Mouse (Mus musculus) kidney, postnatal 0 days (tissue): ENCODE measurements at regions not wholly inside any gene's neighbourhood (a gene's known extent, or its start where the extent isn't known, plus 50 kb on each side); places are given as distances from the start of the nearest gene placed in this dataset.

Experiments
- ATAC-seq: fragments of 200-750 bp; cut with Nextera tagmentation; replicated peaks from 2 replicates; pipeline ENCODE4 v1.8.0; 2017; ENCODE audit warnings: low read depth, moderate number of reproducible peaks, moderate TSS enrichment, moderate library complexity; ENCODE audit not compliant: low FRiP score
- DNase-seq: peaks from one replicate; pipeline ENCODE4 v3.0.0-alpha.2; 2016; ENCODE audit warnings: low spot score
- H3K27ac ChIP-seq: fragments of 300-500 bp; sonication (generic); 2 replicates; pipeline ENCODE4 v1.5.1; 2014; ENCODE audit warnings: mild to moderate bottlenecking
- H3K27me3 ChIP-seq: fragments of 300-500 bp; sonication (generic); 2 replicates; pipeline ENCODE4 v1.6.1; 2014; ENCODE audit warnings: low read length, mixed read lengths; ENCODE audit not compliant: insufficient read depth
- H3K36me3 ChIP-seq: fragments of 300-500 bp; sonication (generic); 2 replicates; pipeline ENCODE4 v1.6.1; 2014; ENCODE audit warnings: low read length, mixed read lengths; ENCODE audit not compliant: insufficient read depth
- H3K4me1 ChIP-seq: fragments of 300-500 bp; sonication (generic); replicated peaks from 2 replicates; pipeline ENCODE4 v1.6.1; 2014; ENCODE audit warnings: antibody characterized with exemption, low read length, mixed read lengths; ENCODE audit not compliant: insufficient read depth
- H3K4me2 ChIP-seq: fragments of 300-500 bp; sonication (generic); 2 replicates; pipeline ENCODE4 v1.6.1; 2014; ENCODE audit warnings: mild to moderate bottlenecking, low read length, moderate library complexity, mixed read lengths
- H3K4me3 ChIP-seq: fragments of 300-500 bp; sonication (generic); replicated peaks from 2 replicates; pipeline ENCODE4 v1.5.1; 2014; ENCODE audit warnings: low read depth, low read length
- H3K9ac ChIP-seq: fragments of 300-500 bp; sonication (generic); 2 replicates; pipeline ENCODE4 v1.6.1; 2014; ENCODE audit warnings: low read depth, low read length
- H3K9me3 ChIP-seq: fragments of 300-500 bp; sonication (generic); replicated peaks from 2 replicates; pipeline ENCODE4 v1.6.1; 2016; ENCODE audit warnings: low read length, inconsistent platforms, mixed read lengths
- CTCF ChIP-seq: IDR thresholded peaks from 2 replicates; pipeline ENCODE4 v1.5.1; 2016; ENCODE audit warnings: antibody characterized with exemption, low read depth, mild to moderate bottlenecking, moderate library complexity
- WGBS: fragments of 180-500 bp; shearing (Covaris S2); extraction: QIAGEN DNeasy Blood & Tissue Kit; methylation state at CpG from one replicate; pipeline ENCODE4 v1.1.7; 2014; 5-methylcytosine and 5-hydroxymethylcytosine counted together

DNA sequence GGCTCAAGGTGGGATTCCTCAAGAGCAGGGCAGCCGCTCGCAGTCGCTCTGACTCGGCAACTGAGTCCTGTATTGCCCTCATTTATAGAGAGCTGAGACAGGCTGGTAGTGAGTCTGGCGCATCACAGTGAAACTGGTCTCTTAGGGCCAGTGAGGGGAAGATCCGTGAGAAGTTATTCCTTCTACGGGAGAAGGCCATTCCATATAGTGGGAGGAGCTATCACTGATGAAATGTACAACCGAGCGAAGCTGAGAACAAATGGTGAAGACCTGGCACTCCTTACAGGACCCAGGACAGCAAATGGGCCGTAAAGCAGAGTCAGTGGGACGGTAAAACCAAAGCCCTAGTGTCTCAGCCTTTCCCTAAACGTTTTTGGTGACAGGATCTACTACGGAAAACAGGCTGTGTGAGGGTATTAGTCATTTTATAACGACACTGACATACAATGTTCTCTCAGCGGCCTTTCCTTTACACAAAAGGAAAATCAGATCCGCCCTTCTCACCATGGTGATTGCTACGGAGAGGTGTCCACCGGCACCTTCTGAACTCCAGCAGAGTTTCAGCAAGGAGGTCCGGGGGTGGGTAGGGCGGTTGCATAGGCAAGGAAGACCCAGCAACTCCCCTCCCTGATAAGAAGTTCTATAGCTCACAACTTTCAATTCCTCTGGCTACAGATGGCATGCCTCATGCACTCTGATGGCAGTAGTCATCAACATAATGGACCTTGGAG is 263.6 kb upstream of the Gm5148 start:
- Histone ChIP-seq H3K27me3 (no peaks in the 10 kb centered on the region), H3K9me3 (no peaks in the 10 kb centered on the region), H3K27ac (peak overlapping the region; percentile 25; the same call in 1 of the 2 replicates), H3K4me1 (peaks cover 6% of the 10 kb centered on the region; the same call in 1 of the 2 replicates), H3K4me3 (peak overlapping the region; percentile 2; the same call in 1 of the 2 replicates), H3K4me2 (peak overlapping the region; percentile 35), H3K9ac (no peak overlapping the region), H3K36me3 (no peaks in the 10 kb centered on the region)
- ATAC-seq (no peak; the same call in 1 of the 2 replicates), DNase-seq (peak; percentile 50)
- 25% methylated on average over 20 of the region's 20 CpGs for WGBS
- TF ChIP-seq CTCF: no peak

GRCm38 (mm10) chr3:37987007-37987774 is 262.9 kb upstream of the Gm5148 start:
- WGBS: 52% methylated on average over 14 of the region's 14 CpGs
- H3K4me2 ChIP-seq: peak overlapping the region; percentile 35
- no peaks in the 10 kb centered on the region for H3K27me3 ChIP-seq
- H3K4me3 ChIP-seq: no peak overlapping the region
- peaks cover 6% of the 10 kb centered on the region; the same call in 1 of the 2 replicates for H3K4me1 ChIP-seq
- peak; percentile 45 for DNase-seq
- TF ChIP-seq CTCF: no peak
- no peak overlapping the region for H3K9ac ChIP-seq
- no peak; the same call in 1 of the 2 replicates for ATAC-seq
- H3K27ac ChIP-seq: no peak overlapping the region
- no peaks in the 10 kb centered on the region for H3K9me3 ChIP-seq
- H3K36me3 ChIP-seq: no peaks in the 10 kb centered on the region

- ATAC-seq: no peak
- H3K36me3 ChIP-seq: no peaks in the 10 kb centered on the region
- no peak for TF ChIP-seq CTCF
- no peak overlapping the region for H3K4me2 ChIP-seq
- H3K4me1 ChIP-seq: peaks cover 13% of the 10 kb centered on the region
- no peak overlapping the region for H3K4me3 ChIP-seq
- no peak overlapping the region for H3K9ac ChIP-seq
- 91% methylated on average over 9 of the region's 9 CpGs for WGBS
- no peak overlapping the region for H3K27ac ChIP-seq
- no peaks in the 10 kb centered on the region for H3K9me3 ChIP-seq
- no peaks in the 10 kb centered on the region for H3K27me3 ChIP-seq
- no peak for DNase-seq
These were observed 260.4 kb upstream of the Gm5148 start for GRCm38 (mm10) chr3:37984706-37985105.

DNA sequence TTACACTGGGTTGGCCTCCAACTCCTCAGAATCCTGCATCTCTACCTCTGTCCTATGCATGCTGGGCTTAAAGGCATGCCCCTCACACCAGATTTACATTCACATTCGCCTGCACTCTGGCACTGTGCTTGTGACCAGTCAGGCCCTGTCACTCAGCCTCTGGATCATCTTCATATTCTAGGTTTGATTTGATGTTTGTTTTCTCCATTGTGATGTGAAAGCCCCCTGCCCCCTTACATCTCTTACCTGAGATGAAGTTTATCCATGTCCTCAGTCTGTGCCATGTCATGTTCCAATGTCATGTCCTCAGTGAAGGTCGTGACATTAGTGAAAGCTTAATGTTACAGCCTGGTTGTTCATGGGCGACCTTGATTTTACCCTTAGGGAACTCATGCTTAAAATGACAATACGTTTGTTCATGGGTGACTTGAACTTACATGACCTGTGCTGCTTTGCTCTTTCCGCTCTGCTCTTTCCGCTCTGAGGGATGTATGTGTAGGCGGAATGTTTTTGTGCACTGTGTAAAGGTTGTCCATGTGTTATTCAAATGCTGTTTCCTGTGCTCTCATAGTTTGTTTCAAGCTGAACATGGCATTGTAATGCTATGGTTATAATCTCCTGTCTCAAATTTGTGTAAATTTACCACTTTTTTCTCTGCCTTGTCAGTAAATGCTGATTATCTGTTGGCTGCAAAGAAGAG is 257.3 kb upstream of the Gm5148 start:
- Histone ChIP-seq H3K9me3 (no peaks in the 10 kb centered on the region), H3K9ac (no peak overlapping the region), H3K4me1 (peaks cover 7% of the 10 kb centered on the region; the same call in 1 of the 2 replicates), H3K27me3 (no peaks in the 10 kb centered on the region), H3K4me3 (no peak overlapping the region), H3K36me3 (no peaks in the 10 kb centered on the region), H3K27ac (no peak overlapping the region), H3K4me2 (no peak overlapping the region)
- DNase-seq (peak; percentile 69), ATAC-seq (no peak)
- 39% methylated on average over 7 of the region's 7 CpGs for WGBS
- TF ChIP-seq CTCF: no peak

GRCm38 (mm10) chr3:37979871-37980270 is 255.6 kb upstream of the Gm5148 start:
- Histone ChIP-seq H3K4me3 (no peak overlapping the region), H3K36me3 (no peaks in the 10 kb centered on the region), H3K4me2 (no peak overlapping the region), H3K27ac (no peak overlapping the region), H3K9me3 (no peaks in the 10 kb centered on the region), H3K27me3 (no peaks in the 10 kb centered on the region), H3K9ac (no peak overlapping the region), H3K4me1 (peaks cover 19% of the 10 kb centered on the region)
- 59% methylated on average over 5 of the region's 5 CpGs for WGBS
- DNase-seq (no peak), ATAC-seq (no peak)
- peak; percentile 51 for TF ChIP-seq CTCF

DNA sequence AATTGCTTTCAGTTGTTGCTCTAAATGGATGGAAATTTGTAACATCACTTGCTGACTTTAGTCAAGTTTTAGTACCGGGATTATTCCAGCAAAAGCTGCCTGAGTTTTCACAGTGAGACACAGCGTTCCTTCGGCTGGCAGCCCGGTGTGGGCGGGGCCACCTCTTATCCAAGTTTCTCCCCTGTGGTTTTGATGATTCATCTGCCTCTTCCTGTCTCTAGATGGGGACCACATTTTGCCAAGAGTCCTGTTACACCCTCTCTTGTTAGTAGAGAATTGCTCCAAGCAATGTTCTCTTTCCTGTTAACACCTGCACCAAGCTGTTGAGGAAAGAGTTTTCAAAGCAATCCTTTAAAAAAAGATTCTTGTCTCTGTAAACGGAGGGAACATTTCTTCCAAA is 254.2 kb upstream of the Gm5148 start:
- Histone ChIP-seq H3K4me3 (no peak overlapping the region), H3K9ac (no peak overlapping the region), H3K4me2 (no peak overlapping the region), H3K4me1 (peaks cover 22% of the 10 kb centered on the region), H3K27ac (no peak overlapping the region; the same call in 1 of the 2 replicates), H3K27me3 (no peaks in the 10 kb centered on the region), H3K9me3 (no peaks in the 10 kb centered on the region), H3K36me3 (no peaks in the 10 kb centered on the region)
- peak; percentile 61 for DNase-seq
- 24% methylated on average over 6 of the region's 6 CpGs for WGBS
- no peak for ATAC-seq
- TF ChIP-seq CTCF: no peak
